Mouse (Mus musculus) adrenal gland, postnatal 36 days (tissue): ENCODE data around the gene Ppp1r37. TPM values are rescaled to one million over a fixed set of nuclear protein-coding genes. Genes with fewer than 3 reads are reported as not detected.

Experiments
- DNase-seq, 2 experiments: peaks; one replicate each; pipeline ENCODE4 v3.0.0; 2021; ENCODE audit warnings: mixed read lengths in 1 of 2
- total RNA-seq, 2 experiments: library from RNA; stranded (reverse); gene quantifications; 2 replicates each; pipeline ENCODE4 v1.2.3; 2021

The Ppp1r37 gene
- total RNA-seq, 2 experiments from 2014 or later, result 65.5 to 70.2 TPM

- DNase-seq, result peak; percentile 57 to 78
Observed at GRCm38 (mm10) chr7:19503481-19504068, 59.3 kb downstream of the Ppp1r37 start.

GRCm38 (mm10) chr7:19501658-19502057 lies 61.2 kb downstream of the Ppp1r37 start:
- peak; percentile 81 to 85 for DNase-seq

- no peak for DNase-seq
Observed at GRCm38 (mm10) chr7:19500420-19501363, 62.2 kb downstream of the Ppp1r37 start.

GRCm38 (mm10) chr7:19498326-19498725 lies 64.5 kb downstream of the Ppp1r37 start:
- DNase-seq, result peak; percentile 64 to 76

GRCm38 (mm10) chr7:19496214-19496555 lies 66.7 kb downstream of the Ppp1r37 start:
- no peak for DNase-seq

- peak; percentile 86 to 89 for DNase-seq
Observed at GRCm38 (mm10) chr7:19495521-19496213, 67.2 kb downstream of the Ppp1r37 start.

- DNase-seq, result peak; percentile 51 to 52
Observed at GRCm38 (mm10) chr7:19494751-19495474, 68.0 kb downstream of the Ppp1r37 start.

- peak; percentile 77 to 79 for DNase-seq
Observed at GRCm38 (mm10) chr7:19491731-19492130, 71.1 kb downstream of the Ppp1r37 start.

- no peak for DNase-seq
Observed at GRCm38 (mm10) chr7:19489525-19489924, 73.4 kb downstream of the Ppp1r37 start.

- no peak for DNase-seq
Observed at GRCm38 (mm10) chr7:19486549-19486948, 76.3 kb downstream of the Ppp1r37 start.

GRCm38 (mm10) chr7:19485488-19485887 lies 77.4 kb downstream of the Ppp1r37 start:
- DNase-seq, result no peak

- DNase-seq, result no peak
Observed at GRCm38 (mm10) chr7:19483281-19483680, 79.6 kb downstream of the Ppp1r37 start.

Other genes starting within 250 kb of the Ppp1r37 start
- gene Ercc1, start 218.3 kb downstream of the Ppp1r37 start, total RNA-seq, result 10 to 100 TPM; 33.0 to 38.8 TPM
- gene Cd3eap, start 203.6 kb downstream of the Ppp1r37 start, total RNA-seq, result 10 to 100 TPM; 11.3 to 12.8 TPM
- gene Ppp1r13l, start 203.3 kb downstream of the Ppp1r37 start, total RNA-seq, result 1 to 10 TPM; 5.8 to 8.9 TPM
- 10 to 100 TPM; 29.7 to 32.8 TPM for gene Ercc2, start 181.1 kb downstream of the Ppp1r37 start, total RNA-seq
- 1 to 10 TPM in 1 of 2 experiments, under 1 TPM in 1; 0.89 to 2.2 TPM for gene Klc3, start 159.0 kb downstream of the Ppp1r37 start, total RNA-seq
- gene Ckm, start 158.3 kb downstream of the Ppp1r37 start, total RNA-seq, result under 1 TPM in 1 of 2 experiments, not detected in 1; 0.66 TPM
- gene Mark4, start 104.3 kb downstream of the Ppp1r37 start, total RNA-seq, result 10 to 100 TPM; 46.5 to 50.3 TPM
- 10 to 100 TPM; 41.1 to 49.6 TPM for gene Exoc3l2, start 99.7 kb downstream of the Ppp1r37 start, total RNA-seq
- gene Bloc1s3, start 54.7 kb downstream of the Ppp1r37 start, total RNA-seq, result 10 to 100 TPM in 1 of 2 experiments, 1 to 10 TPM in 1; 8.7 to 12.1 TPM
- gene Trappc6a, start 54.7 kb downstream of the Ppp1r37 start, total RNA-seq, result 10 to 100 TPM; 73.1 to 91.1 TPM
- gene Nkpd1, start 45.2 kb downstream of the Ppp1r37 start, total RNA-seq, result under 1 TPM in 1 of 2 experiments, not detected in 1; 0.17 TPM
- under 1 TPM; 0.33 to 0.36 TPM for gene Zfp296, start 14.2 kb upstream of the Ppp1r37 start, total RNA-seq
- gene Gemin7, start 14.5 kb upstream of the Ppp1r37 start, total RNA-seq, result 10 to 100 TPM; 71.8 to 90.6 TPM
- 10 to 100 TPM; 28.1 to 39.7 TPM for gene Clasrp, start 41.4 kb upstream of the Ppp1r37 start, total RNA-seq
- gene Relb, start 66.4 kb upstream of the Ppp1r37 start, total RNA-seq, result 10 to 100 TPM; 33.6 to 34.7 TPM
- 100 to 1,000 TPM; 175 to 178 TPM for gene Clptm1, start 102.0 kb upstream of the Ppp1r37 start, total RNA-seq
- 1 to 10 TPM in 1 of 2 experiments, not detected in 1; 1.9 TPM for gene Apoc2, start 114.9 kb upstream of the Ppp1r37 start, total RNA-seq
- gene Gm44805, start 118.3 kb upstream of the Ppp1r37 start, total RNA-seq, result under 1 TPM in 1 of 2 experiments, not detected in 1; 0.40 TPM
- 100 to 1,000 TPM in 1 of 2 experiments, 10 to 100 TPM in 1; 42.0 to 110 TPM for gene Apoc4, start 118.4 kb upstream of the Ppp1r37 start, total RNA-seq
- 1,000 to 10,000 TPM in 1 of 2 experiments, 100 to 1,000 TPM in 1; 185 to 1,007 TPM for gene Apoc1, start 129.6 kb upstream of the Ppp1r37 start, total RNA-seq
- gene Apoe, start 136.1 kb upstream of the Ppp1r37 start, total RNA-seq, result 1,000 to 10,000 TPM in 1 of 2 experiments, 100 to 1,000 TPM in 1; 927 to 1,142 TPM
- gene Tomm40, start 152.4 kb upstream of the Ppp1r37 start, total RNA-seq, result 100 to 1,000 TPM; 124 to 135 TPM
- gene Nectin2, start 187.4 kb upstream of the Ppp1r37 start, total RNA-seq, result 100 to 1,000 TPM in 1 of 2 experiments, 10 to 100 TPM in 1; 70.0 to 115 TPM
- gene Bcam, start 207.9 kb upstream of the Ppp1r37 start, total RNA-seq, result 10 to 100 TPM; 43.5 to 53.8 TPM
- not detected for gene Cblc, start 233.7 kb upstream of the Ppp1r37 start, total RNA-seq